ENCODE assay signal across 8 mouse cellular contexts in the genomic region with DNA sequence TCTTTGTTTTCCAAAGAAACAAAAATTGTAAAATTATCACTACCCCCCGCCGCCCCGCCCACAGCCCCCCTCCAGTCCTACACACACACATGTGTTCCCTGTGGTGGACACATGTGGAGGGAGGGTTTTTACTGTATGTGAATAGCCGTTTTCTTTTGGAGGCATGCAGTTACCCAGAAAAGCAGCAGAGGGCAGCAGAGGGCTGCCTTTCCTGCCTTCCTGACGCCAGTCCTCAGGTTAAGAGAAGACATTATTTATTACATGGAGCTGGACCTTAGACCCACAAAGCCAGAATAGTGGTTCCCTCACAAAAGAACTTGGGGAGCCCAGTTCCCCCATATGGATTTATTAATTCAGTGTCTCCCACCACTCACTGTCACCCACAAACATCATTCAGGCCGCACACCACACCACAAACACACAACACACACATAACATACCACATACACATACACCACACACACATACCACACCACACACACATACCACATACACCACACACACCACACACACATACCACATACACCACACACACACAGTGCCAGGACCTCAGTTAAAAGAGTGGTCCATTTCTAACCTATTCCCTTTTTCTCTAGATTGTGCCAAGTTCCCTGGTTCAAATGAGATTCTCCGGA. TPM values are rescaled to one million over a fixed set of nuclear protein-coding genes. Genes with fewer than 3 reads are reported as not detected.
DNase-seq lines count a peak whose midpoint lies in the region; ATAC-seq lines count a peak whose summit lies in the region.

No protein-coding gene starts in this region.

- H3K27me3 ChIP-seq in hindbrain, embryonic 16.5 days (replicated peaks; ENCODE audit: control insufficient read depth, insufficient read depth, low read length): no peaks in the 10 kb centered on the region; the same call in 1 of the 2 replicates

- no peak overlapping the region for H3K9ac ChIP-seq in hindbrain, embryonic 16.5 days (ENCODE audit: low read depth, low read length)

- H3K4me3 ChIP-seq in hindbrain, embryonic 16.5 days (ENCODE audit: low read length): no peak overlapping the region

- 22% methylated on average over 7 of the region's 7 CpGs for WGBS in hindbrain, embryonic 16.5 days

- no peak overlapping the region for H3K27ac ChIP-seq in hindbrain, embryonic 16.5 days (ENCODE audit: low read depth, low read length)

- ATAC-seq in hindbrain, embryonic 16.5 days: peak; percentile 88
- peak; percentile 95 for ATAC-seq in megakaryocyte, adult 5-6 weeks (ENCODE audit: poor library complexity, severe bottlenecking)

- H3K36me3 ChIP-seq in hindbrain, embryonic 16.5 days (ENCODE audit: control insufficient read depth, insufficient read depth, low read length): no peaks in the 10 kb centered on the region

- H3K4me2 ChIP-seq in hindbrain, embryonic 16.5 days (ENCODE audit: low read length): no peak overlapping the region

- DNase-seq in T-cell, adult 2 months (ENCODE audit: low spot score): peak; percentile 67
- peak; percentile 78 to 85 for DNase-seq in cerebellum, postnatal 10 days
- peak; percentile 31 to 76 for DNase-seq in frontal cortex, postnatal 14 days (ENCODE audit: low spot score in 2 of 2)
- DNase-seq in left cerebral cortex, adult 18-20 months (ENCODE audit: low spot score in 2 of 2): peak; percentile 76 to 78
- peak; percentile 81 for DNase-seq in right cerebral cortex, adult 2 months (ENCODE audit: low spot score in 2 of 2)
- peak; percentile 67 for DNase-seq in urinary bladder, postnatal 14 days (ENCODE audit: low spot score)

- H3K4me1 ChIP-seq in hindbrain, embryonic 16.5 days (ENCODE audit: control insufficient read depth, insufficient read depth, low read depth, low read length): no peaks in the 10 kb centered on the region

- no peaks in the 10 kb centered on the region for H3K9me3 ChIP-seq in hindbrain, embryonic 16.5 days (ENCODE audit: control insufficient read depth, low read length)

RNA-seq across cellular contexts. Expression of a gene that starts 5.8 kb away (rescaled TPM):
- polyA plus RNA-seq in hindbrain, embryonic 16.5 days (2015; fragmentation: Nextera tagmentation; extraction: Ambion mirVana): 16.1 and 19.0 TPM in 2 replicates
- total RNA-seq in left cerebral cortex, adult 18-20 months (2021): 10 to 100 TPM; 49.7 to 55.4 TPM
- 45.3 and 45.4 TPM in 2 replicates for total RNA-seq in megakaryocyte, adult 5-6 weeks (2015)
- total RNA-seq in megakaryocyte, adult 5-6 weeks (2017): 27.7 and 28.5 TPM in 2 replicates

RNA-seq across cellular contexts. Expression of a gene that starts 49.1 kb away (rescaled TPM):
- 0.20 and 0.33 TPM in 2 replicates for polyA plus RNA-seq in hindbrain, embryonic 16.5 days (2015; fragmentation: Nextera tagmentation; extraction: Ambion mirVana)
- total RNA-seq in left cerebral cortex, adult 18-20 months (2021): not detected
- total RNA-seq in megakaryocyte, adult 5-6 weeks (2015): not detected in 2 replicates
- total RNA-seq in megakaryocyte, adult 5-6 weeks (2017): not detected in 2 replicates

RNA-seq across cellular contexts. Expression of a gene that starts 52.9 kb away (rescaled TPM):
- 37.7 and 38.6 TPM in 2 replicates for polyA plus RNA-seq in hindbrain, embryonic 16.5 days (2015; fragmentation: Nextera tagmentation; extraction: Ambion mirVana)
- 10 to 100 TPM; 75.2 to 86.0 TPM for total RNA-seq in left cerebral cortex, adult 18-20 months (2021)
- 14.4 and 21.8 TPM in 2 replicates for total RNA-seq in megakaryocyte, adult 5-6 weeks (2015)
- total RNA-seq in megakaryocyte, adult 5-6 weeks (2017): 5.8 and 7.5 TPM in 2 replicates
